Mouse (Mus musculus): ENCODE measurements at regions not wholly inside any gene's neighbourhood (a gene's known extent, or its start where the extent isn't known, plus 50 kb on each side); places are given as distances from the start of the nearest gene placed in this dataset.
"Not testable (repeated sequence)": the region's sequence is repeated elsewhere in the genome, so short reads cannot be mapped to it uniquely, and the experiment has no call there.

GRCm38 (mm10) chrX:50675356-50675755 is 165.5 kb upstream of the Stk26 start:
- Histone ChIP-seq H3K9ac (ENCODE audit: low read length) (no peak overlapping the region), H3K4me2 (ENCODE audit: low read length) (no peak overlapping the region), H3K9me3 (ENCODE audit: control insufficient read depth, low read length) (no peaks in the 10 kb centered on the region), H3K36me3 (ENCODE audit: control insufficient read depth, insufficient read depth, low read length) (no peaks in the 10 kb centered on the region), H3K27me3 (replicated peaks; ENCODE audit: control insufficient read depth, insufficient read depth, low read length) (no peaks in the 10 kb centered on the region), H3K4me3 (ENCODE audit: low read depth, low read length) (no peak overlapping the region), H3K27ac (ENCODE audit: low read depth) (no peak overlapping the region), H3K4me1 (replicated peaks; ENCODE audit: control insufficient read depth, insufficient read depth, low read length) (no peaks in the 10 kb centered on the region)
- DNase-seq (ENCODE audit: low spot score) (no peak), ATAC-seq (replicated peaks; ENCODE audit: low FRiP score, low TSS enrichment, low read depth) (no peak)
- WGBS: 32% methylated on average over 6 of the region's 6 CpGs

- Histone ChIP-seq H3K4me3 (ENCODE audit: low read depth, low read length) (no peak overlapping the region), H3K9me3 (ENCODE audit: control insufficient read depth, low read length) (no peaks in the 10 kb centered on the region), H3K4me1 (replicated peaks; ENCODE audit: control insufficient read depth, insufficient read depth, low read length) (no peaks in the 10 kb centered on the region), H3K27ac (ENCODE audit: low read depth) (no peak overlapping the region), H3K4me2 (ENCODE audit: low read length) (no peak overlapping the region), H3K9ac (ENCODE audit: low read length) (no peak overlapping the region), H3K27me3 (replicated peaks; ENCODE audit: control insufficient read depth, insufficient read depth, low read length) (no peaks in the 10 kb centered on the region), H3K36me3 (ENCODE audit: control insufficient read depth, insufficient read depth, low read length) (no peaks in the 10 kb centered on the region)
- no peak for ATAC-seq (replicated peaks; ENCODE audit: low FRiP score, low TSS enrichment, low read depth)
- WGBS: 37% methylated on average over 9 of the region's 9 CpGs
- peak; percentile 84 for DNase-seq (ENCODE audit: low spot score)
Observed at GRCm38 (mm10) chrX:50657835-50658565, 182.8 kb upstream of the Stk26 start.

GRCm38 (mm10) chrX:50657180-50657834 is 183.5 kb upstream of the Stk26 start:
- H3K9me3 ChIP-seq (ENCODE audit: control insufficient read depth, low read length): no peaks in the 10 kb centered on the region
- no peaks in the 10 kb centered on the region for H3K36me3 ChIP-seq (ENCODE audit: control insufficient read depth, insufficient read depth, low read length)
- H3K9ac ChIP-seq (ENCODE audit: low read length): no peak overlapping the region
- H3K27me3 ChIP-seq (replicated peaks; ENCODE audit: control insufficient read depth, insufficient read depth, low read length): no peaks in the 10 kb centered on the region
- DNase-seq (ENCODE audit: low spot score) (no peak), ATAC-seq (replicated peaks; ENCODE audit: low FRiP score, low TSS enrichment, low read depth) (no peak)
- H3K4me1 ChIP-seq (replicated peaks; ENCODE audit: control insufficient read depth, insufficient read depth, low read length): no peaks in the 10 kb centered on the region
- H3K4me3 ChIP-seq (ENCODE audit: low read depth, low read length): no peak overlapping the region
- WGBS: 72% methylated on average over 6 of the region's 6 CpGs
- H3K27ac ChIP-seq (ENCODE audit: low read depth): no peak overlapping the region
- no peak overlapping the region for H3K4me2 ChIP-seq (ENCODE audit: low read length)

GRCm38 (mm10) chrX:50655380-50655779 is 185.5 kb upstream of the Stk26 start:
- 76% methylated on average over 1 of the region's 1 CpGs for WGBS
- H3K36me3 ChIP-seq (ENCODE audit: control insufficient read depth, insufficient read depth, low read length); H3K4me3 ChIP-seq (ENCODE audit: low read depth, low read length); H3K27ac ChIP-seq (ENCODE audit: low read depth); ATAC-seq (replicated peaks; ENCODE audit: low FRiP score, low TSS enrichment, low read depth); H3K9me3 ChIP-seq (ENCODE audit: control insufficient read depth, low read length); H3K4me1 ChIP-seq (replicated peaks; ENCODE audit: control insufficient read depth, insufficient read depth, low read length); H3K27me3 ChIP-seq (replicated peaks; ENCODE audit: control insufficient read depth, insufficient read depth, low read length); H3K9ac ChIP-seq (ENCODE audit: low read length); DNase-seq (ENCODE audit: low spot score); H3K4me2 ChIP-seq (ENCODE audit: low read length): not testable (repeated sequence)

- no peaks in the 10 kb centered on the region for H3K4me1 ChIP-seq (replicated peaks; ENCODE audit: control insufficient read depth, insufficient read depth, low read length)
- H3K9ac ChIP-seq (ENCODE audit: low read length): no peak overlapping the region
- no peak overlapping the region for H3K4me2 ChIP-seq (ENCODE audit: low read length)
- no peak for ATAC-seq (replicated peaks; ENCODE audit: low FRiP score, low TSS enrichment, low read depth)
- no peaks in the 10 kb centered on the region for H3K9me3 ChIP-seq (ENCODE audit: control insufficient read depth, low read length)
- H3K27ac ChIP-seq (ENCODE audit: low read depth): no peak overlapping the region
- no peak overlapping the region for H3K4me3 ChIP-seq (ENCODE audit: low read depth, low read length)
- WGBS: 35% methylated on average over 4 of the region's 4 CpGs
- DNase-seq (ENCODE audit: low spot score): no peak
- no peaks in the 10 kb centered on the region for H3K36me3 ChIP-seq (ENCODE audit: control insufficient read depth, insufficient read depth, low read length)
- no peaks in the 10 kb centered on the region for H3K27me3 ChIP-seq (replicated peaks; ENCODE audit: control insufficient read depth, insufficient read depth, low read length)
Observed at GRCm38 (mm10) chrX:50641347-50641746, 199.5 kb upstream of the Stk26 start.

GRCm38 (mm10) chrX:50635634-50636033 is 205.2 kb upstream of the Stk26 start:
- no peaks in the 10 kb centered on the region for H3K9me3 ChIP-seq (ENCODE audit: control insufficient read depth, low read length)
- peak overlapping the region; percentile 50 for H3K4me2 ChIP-seq (ENCODE audit: low read length)
- H3K36me3 ChIP-seq (ENCODE audit: control insufficient read depth, insufficient read depth, low read length): 0 out of 2 replicates have a peak, but pooled peaks cover 3% of the 10 kb centered on the region
- peak overlapping the region; percentile 11; the same call in 1 of the 2 replicates for H3K9ac ChIP-seq (ENCODE audit: low read length)
- peak overlapping the region; percentile 6; the same call in 1 of the 2 replicates for H3K27ac ChIP-seq (ENCODE audit: low read depth)
- no peaks in the 10 kb centered on the region for H3K27me3 ChIP-seq (replicated peaks; ENCODE audit: control insufficient read depth, insufficient read depth, low read length)
- 13% methylated on average over 6 of the region's 6 CpGs for WGBS
- H3K4me3 ChIP-seq (ENCODE audit: low read depth, low read length): peak overlapping the region; percentile 55
- no peaks in the 10 kb centered on the region for H3K4me1 ChIP-seq (replicated peaks; ENCODE audit: control insufficient read depth, insufficient read depth, low read length)
- DNase-seq (ENCODE audit: low spot score): peak; percentile 52
- ATAC-seq (replicated peaks; ENCODE audit: low FRiP score, low TSS enrichment, low read depth): peak; percentile 51

- no peaks in the 10 kb centered on the region for H3K27me3 ChIP-seq (replicated peaks; ENCODE audit: control insufficient read depth, insufficient read depth, low read length)
- no peaks in the 10 kb centered on the region for H3K4me1 ChIP-seq (replicated peaks; ENCODE audit: control insufficient read depth, insufficient read depth, low read length)
- H3K4me2 ChIP-seq (ENCODE audit: low read length): peak overlapping the region; percentile 50
- peak overlapping the region; percentile 45 for H3K9ac ChIP-seq (ENCODE audit: low read length)
- 0 out of 2 replicates have a peak, but pooled peaks cover 6% of the 10 kb centered on the region for H3K36me3 ChIP-seq (ENCODE audit: control insufficient read depth, insufficient read depth, low read length)
- H3K4me3 ChIP-seq (ENCODE audit: low read depth, low read length): peak overlapping the region; percentile 55
- 12% methylated on average over 30 of the region's 30 CpGs for WGBS
- DNase-seq (ENCODE audit: low spot score): peak; percentile 80
- H3K27ac ChIP-seq (ENCODE audit: low read depth): peak overlapping the region; percentile 6; the same call in 1 of the 2 replicates
- H3K9me3 ChIP-seq (ENCODE audit: control insufficient read depth, low read length): no peaks in the 10 kb centered on the region
- peak; percentile 100 for ATAC-seq (replicated peaks; ENCODE audit: low FRiP score, low TSS enrichment, low read depth)
Observed at GRCm38 (mm10) chrX:50634842-50635615, 205.8 kb upstream of the Stk26 start.

GRCm38 (mm10) chrX:50632536-50632935 is 204.2 kb upstream of the Olfr1324 start:
- no peaks in the 10 kb centered on the region for H3K27me3 ChIP-seq (replicated peaks; ENCODE audit: control insufficient read depth, insufficient read depth, low read length)
- WGBS: 46% methylated on average over 6 of the region's 6 CpGs
- no peak overlapping the region for H3K9ac ChIP-seq (ENCODE audit: low read length)
- H3K36me3 ChIP-seq (ENCODE audit: control insufficient read depth, insufficient read depth, low read length): peaks cover 6% of the 10 kb centered on the region; the same call in 1 of the 2 replicates
- H3K9me3 ChIP-seq (ENCODE audit: control insufficient read depth, low read length): no peaks in the 10 kb centered on the region
- H3K27ac ChIP-seq (ENCODE audit: low read depth): no peak overlapping the region
- H3K4me1 ChIP-seq (replicated peaks; ENCODE audit: control insufficient read depth, insufficient read depth, low read length): no peaks in the 10 kb centered on the region
- H3K4me3 ChIP-seq (ENCODE audit: low read depth, low read length): no peak overlapping the region
- no peak overlapping the region for H3K4me2 ChIP-seq (ENCODE audit: low read length)
- DNase-seq (ENCODE audit: low spot score): no peak
- no peak for ATAC-seq (replicated peaks; ENCODE audit: low FRiP score, low TSS enrichment, low read depth)
